Mouse (Mus musculus) c-Kit-positive CD71-positive TER-119-positive erythroid progenitor cells, embryonic 14.5 days (primary cell): ENCODE measurements at regions not wholly inside any gene's neighbourhood (a gene's known extent, or its start where the extent isn't known, plus 50 kb on each side); places are given as distances from the start of the nearest gene placed in this dataset.

Experiments
- DNase-seq: peaks from one replicate; pipeline ENCODE4 v3.0.0-alpha.2; 2013; ENCODE audit warnings: low spot score

DNA sequence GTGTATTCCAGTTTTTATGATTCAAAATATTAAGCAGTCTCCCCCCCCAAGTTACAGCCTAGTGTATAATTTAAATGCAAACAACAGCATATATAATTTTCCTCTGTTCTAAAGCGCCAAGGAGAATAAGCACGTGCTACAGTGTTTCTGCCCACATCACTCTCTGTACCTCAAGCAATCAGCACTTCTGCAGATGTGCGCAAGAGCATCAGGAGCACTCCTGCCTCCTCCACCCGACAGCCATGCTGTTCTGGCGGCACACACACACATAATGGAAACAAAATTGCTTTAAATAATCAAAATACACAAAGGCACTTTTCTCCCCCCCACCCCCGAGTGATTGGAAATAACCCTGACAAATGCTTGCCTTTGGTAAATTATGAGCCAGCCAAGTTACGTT, 78.5 kb upstream of the Adgrl2 start:
- DNase-seq = no peak

DNA sequence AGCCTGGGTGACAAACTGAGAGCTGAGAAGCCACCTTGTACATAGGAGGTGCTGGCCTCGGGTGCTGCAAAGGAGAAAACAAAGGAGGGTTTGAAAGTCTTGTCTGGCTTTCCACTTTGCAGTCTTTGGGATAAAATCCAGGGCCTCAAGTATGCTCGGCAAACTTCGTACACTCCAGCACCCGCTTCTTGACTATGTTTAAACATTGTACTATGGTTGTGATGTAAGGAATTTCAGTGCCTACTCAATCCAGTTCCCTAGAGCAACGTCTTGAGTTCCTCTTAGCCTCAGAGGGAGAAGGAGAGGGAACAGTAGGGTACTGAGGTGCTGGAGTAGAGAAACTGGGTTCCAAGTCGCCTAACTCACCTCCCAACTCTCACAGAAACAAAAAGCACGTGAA, 77.4 kb upstream of the Adgrl2 start:
- DNase-seq = no peak

DNA sequence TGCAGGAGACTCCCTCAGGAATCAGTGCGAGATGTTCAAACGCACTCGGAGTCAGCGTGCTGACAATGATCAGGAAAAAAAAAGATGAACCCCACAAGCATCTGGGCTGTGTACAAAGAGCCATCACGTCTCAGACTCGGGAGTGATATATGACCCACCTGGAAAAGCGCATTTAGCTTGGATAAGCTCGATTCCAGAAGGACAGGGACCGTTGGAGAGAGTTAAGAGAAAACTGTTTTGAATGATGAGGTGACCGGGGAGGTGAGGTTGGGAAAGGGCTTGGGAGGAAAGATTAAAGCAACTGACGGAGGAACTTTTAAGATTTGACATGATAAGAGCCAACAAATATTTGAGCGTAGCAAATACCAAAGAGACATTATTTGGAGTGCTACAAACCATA, 64.7 kb upstream of the Adgrl2 start:
- no peak for DNase-seq

DNA sequence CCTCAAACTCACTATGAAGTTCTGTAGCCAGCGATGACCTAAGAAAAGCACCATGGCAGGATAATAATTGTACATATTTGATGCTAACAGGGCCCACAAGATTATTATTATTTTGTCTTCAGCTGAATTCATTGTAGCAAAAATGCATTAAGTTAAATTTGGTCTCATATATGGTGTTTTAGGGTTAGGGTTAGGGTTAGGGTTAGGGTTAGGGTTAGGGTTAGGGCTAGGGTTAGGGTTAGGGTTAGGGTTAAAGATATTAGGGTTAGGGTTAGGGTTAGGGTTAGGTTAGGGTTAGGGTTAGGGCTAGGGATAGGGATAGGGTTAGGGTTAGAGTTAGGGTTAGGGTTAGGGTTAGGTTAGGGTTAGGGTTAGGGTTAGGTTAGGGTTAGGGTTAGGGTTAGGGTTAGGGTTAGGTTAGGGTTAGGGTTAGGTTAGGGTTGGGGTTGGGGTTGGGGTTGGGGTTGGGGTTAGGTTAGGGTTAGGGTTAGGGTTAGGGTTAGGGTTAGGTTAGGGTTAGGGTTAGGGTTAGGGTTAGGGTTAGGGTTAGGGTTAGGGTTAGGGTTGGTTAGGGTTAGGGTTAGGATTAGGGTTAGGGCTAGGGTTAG, 62.0 kb upstream of the Adgrl2 start:
- peak; percentile 47 for DNase-seq

GRCm38 (mm10) chr3:149045343-149045742, 55.0 kb upstream of the Adgrl2 start:
- no peak for DNase-seq

DNA sequence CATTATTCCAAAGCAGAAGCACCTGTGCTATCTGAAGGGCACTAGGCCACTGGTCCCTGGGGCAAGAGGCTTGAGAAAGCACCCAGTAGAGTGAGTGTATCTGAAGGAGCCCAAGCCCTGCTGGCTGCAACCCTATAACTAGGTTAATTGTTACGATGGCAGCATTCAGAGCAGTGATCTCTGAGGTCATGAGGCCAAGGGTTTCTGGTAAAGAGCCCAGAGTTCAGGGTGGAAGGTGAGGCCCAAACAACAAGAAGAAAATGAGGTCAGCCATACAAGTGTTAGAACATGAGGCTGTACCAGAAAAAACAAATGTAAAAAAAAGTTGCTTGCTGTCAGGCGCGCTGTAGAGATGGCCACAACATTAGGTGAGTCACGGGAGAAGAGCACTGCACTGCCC, 53.5 kb upstream of the Adgrl2 start:
- no peak for DNase-seq

DNA sequence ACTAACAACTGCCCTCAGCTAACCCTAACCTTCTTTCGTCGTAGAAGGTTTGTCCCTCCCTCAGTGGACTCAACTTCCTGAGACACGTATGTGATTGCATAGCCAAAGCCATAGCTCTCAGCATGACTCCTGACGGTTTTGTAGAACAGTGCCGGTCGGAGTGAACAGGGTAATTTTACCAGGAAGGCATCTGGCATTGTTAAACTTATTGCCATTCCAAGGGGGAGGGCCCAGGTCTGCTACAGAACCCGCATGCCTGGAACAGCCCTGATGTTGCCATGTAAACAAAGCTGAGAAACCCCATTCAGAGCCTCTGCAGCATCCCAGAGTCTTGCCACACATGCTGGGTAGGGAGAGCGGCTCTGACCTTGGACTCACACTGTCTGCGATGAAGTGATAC, 52.2 kb upstream of the Adgrl2 start:
- DNase-seq = no peak

GRCm38 (mm10) chr3:149041188-149041587, 50.8 kb upstream of the Adgrl2 start:
- DNase-seq = no peak
